Mouse (Mus musculus) limb, embryonic 13.5 days (tissue): ENCODE measurements at regions not wholly inside any gene's neighbourhood (a gene's known extent, or its start where the extent isn't known, plus 50 kb on each side); places are given as distances from the start of the nearest gene placed in this dataset.
"Not testable (repeated sequence)": the region's sequence is repeated elsewhere in the genome, so short reads cannot be mapped to it uniquely, and the experiment has no call there.

Experiments used
- ATAC-seq: fragments of 200-750 bp; cut with Nextera tagmentation; 2 replicates; pipeline ENCODE4 v1.8.0; 2017; ENCODE audit warnings: low read depth, moderate number of reproducible peaks, moderate TSS enrichment; ENCODE audit not compliant: low FRiP score
- H3K27ac ChIP-seq: fragments of 300-500 bp; sonication (generic); 2 replicates; pipeline ENCODE4 v1.5.1; 2015; ENCODE audit warnings: inconsistent platforms, mild to moderate bottlenecking, moderate library complexity
- H3K27me3 ChIP-seq: fragments of 300-500 bp; sonication (generic); 2 replicates; pipeline ENCODE4 v1.6.1; 2015; ENCODE audit warnings: mild to moderate bottlenecking, inconsistent platforms
- H3K36me3 ChIP-seq: fragments of 300-500 bp; sonication (generic); 2 replicates; pipeline ENCODE4 v1.6.1; 2015; ENCODE audit warnings: inconsistent platforms, mild to moderate bottlenecking, moderate library complexity
- H3K4me1 ChIP-seq: fragments of 300-500 bp; sonication (generic); 2 replicates; pipeline ENCODE4 v1.6.1; 2015; ENCODE audit warnings: inconsistent platforms
- H3K4me2 ChIP-seq: fragments of 300-500 bp; sonication (generic); replicated peaks from 2 replicates; pipeline ENCODE4 v1.6.1; 2015; ENCODE audit warnings: inconsistent platforms, mild to moderate bottlenecking, moderate library complexity
- H3K4me3 ChIP-seq: fragments of 300-500 bp; sonication (generic); 2 replicates; pipeline ENCODE4 v1.5.1; 2015; ENCODE audit warnings: moderate library complexity, mild to moderate bottlenecking, inconsistent platforms
- H3K9ac ChIP-seq: fragments of 300-500 bp; sonication (generic); 2 replicates; pipeline ENCODE4 v1.6.1; 2015; ENCODE audit warnings: mild to moderate bottlenecking, inconsistent platforms
- H3K9me3 ChIP-seq: fragments of 300-500 bp; sonication (generic); 2 replicates; pipeline ENCODE4 v1.6.1; 2016; ENCODE audit warnings: inconsistent platforms
- WGBS: fragments of 180-500 bp; shearing (Covaris S2); methylation state at CpG from one replicate; pipeline ENCODE4 v1.1.7; 2015; 5-methylcytosine and 5-hydroxymethylcytosine counted together

DNA sequence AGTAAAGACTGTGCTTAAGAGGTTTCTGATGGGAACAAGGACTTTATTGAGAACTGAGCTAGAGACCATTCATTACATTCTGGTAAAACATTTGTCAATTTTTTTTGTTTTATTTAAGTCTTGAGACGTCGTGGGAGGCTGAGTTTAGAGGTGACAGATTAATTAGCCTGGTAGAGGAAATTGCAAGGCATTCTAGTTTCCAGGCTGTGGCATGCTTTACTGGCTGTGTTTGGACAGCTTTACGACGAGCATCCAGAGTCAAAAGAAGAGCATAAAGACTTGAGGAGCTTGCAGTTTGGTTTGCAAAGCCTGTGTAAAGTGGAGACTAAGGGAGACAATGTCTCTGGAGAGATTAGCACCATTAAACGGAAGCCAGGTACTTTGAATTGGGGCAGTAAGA, 154.0 kb upstream of the Got2 start:
- WGBS: 8% methylated on average over 5 of the region's 5 CpGs

GRCm38 (mm10) chr8:96040216-96040615, 151.9 kb upstream of the Got2 start:
- Histone ChIP-seq H3K9ac (no peak overlapping the region), H3K27me3 (no peaks in the 10 kb centered on the region), H3K4me1 (peaks cover 16% of the 10 kb centered on the region), H3K36me3 (no peaks in the 10 kb centered on the region), H3K4me3 (no peak overlapping the region), H3K4me2 (no peak overlapping the region), H3K9me3 (no peaks in the 10 kb centered on the region), H3K27ac (peak overlapping the region; percentile 44; the same call in 1 of the 2 replicates)
- no peak for ATAC-seq
- 25% methylated on average over 1 of the region's 1 CpGs for WGBS

More for the DNA sequence above, 154.0 kb upstream of the Got2 start:
- H3K4me3 ChIP-seq: no peak overlapping the region
- no peaks in the 10 kb centered on the region for H3K27me3 ChIP-seq
- no peaks in the 10 kb centered on the region for H3K36me3 ChIP-seq
- H3K9ac ChIP-seq: no peak overlapping the region
- no peaks in the 10 kb centered on the region for H3K9me3 ChIP-seq
- peaks cover 16% of the 10 kb centered on the region for H3K4me1 ChIP-seq
- no peak overlapping the region for H3K4me2 ChIP-seq
- ATAC-seq: peak; percentile 22; the same call in 1 of the 2 replicates
- H3K27ac ChIP-seq: no peak overlapping the region

DNA sequence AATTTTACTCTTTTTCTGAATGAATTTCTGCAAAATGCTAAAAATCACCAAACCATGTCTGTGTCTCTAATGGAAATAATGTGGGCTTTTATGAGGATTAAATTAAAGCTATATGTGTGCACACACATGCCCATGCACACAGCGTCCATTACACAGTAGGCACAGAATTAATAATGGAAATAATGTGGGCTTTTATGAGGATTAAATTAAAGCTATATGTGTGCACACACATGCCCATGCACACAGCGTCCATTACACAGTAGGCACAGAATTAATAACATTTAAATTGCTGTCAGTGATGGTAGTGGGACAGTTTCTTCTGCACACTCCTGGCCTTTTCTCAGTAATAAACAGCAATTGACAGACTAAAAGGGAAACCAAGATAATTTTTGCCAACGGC, 130.4 kb upstream of the Got2 start:
- H3K9ac ChIP-seq, H3K27me3 ChIP-seq, H3K9me3 ChIP-seq, H3K4me1 ChIP-seq, ATAC-seq, H3K4me2 ChIP-seq, H3K36me3 ChIP-seq, H3K27ac ChIP-seq, H3K4me3 ChIP-seq: not testable (repeated sequence)
- 51% methylated on average over 3 of the region's 3 CpGs for WGBS

DNA sequence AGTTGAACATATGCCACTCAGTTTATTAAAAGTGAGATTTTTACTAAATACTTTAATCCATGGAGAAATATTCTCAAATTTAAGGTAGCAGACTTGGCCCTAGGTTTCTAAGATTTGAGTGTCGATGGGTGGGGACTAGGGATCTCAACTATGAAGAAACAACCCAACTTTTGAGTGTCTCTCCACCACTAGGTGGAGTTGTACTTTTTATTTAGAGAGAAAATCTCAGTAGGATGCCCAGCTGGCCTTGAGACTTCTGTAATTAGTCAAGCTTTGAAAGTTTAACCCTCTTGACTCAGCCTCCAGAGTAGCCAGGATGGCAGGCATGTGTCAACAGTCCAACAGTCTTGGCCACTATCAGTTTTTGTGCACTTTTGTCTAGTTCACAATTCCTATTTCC, 123.7 kb upstream of the Got2 start:
- no peaks in the 10 kb centered on the region for H3K4me1 ChIP-seq
- WGBS: 93% methylated on average over 1 of the region's 1 CpGs
- no peaks in the 10 kb centered on the region for H3K36me3 ChIP-seq
- no peak overlapping the region for H3K9ac ChIP-seq
- no peak for ATAC-seq
- no peak overlapping the region for H3K27ac ChIP-seq
- H3K9me3 ChIP-seq: no peaks in the 10 kb centered on the region
- no peak overlapping the region for H3K4me2 ChIP-seq
- H3K4me3 ChIP-seq: no peak overlapping the region
- H3K27me3 ChIP-seq: no peaks in the 10 kb centered on the region

GRCm38 (mm10) chr8:95991826-95992463, 103.6 kb upstream of the Got2 start:
- Histone ChIP-seq H3K9ac (no peak overlapping the region), H3K4me3 (no peak overlapping the region), H3K9me3 (no peaks in the 10 kb centered on the region), H3K27me3 (peaks cover 7% of the 10 kb centered on the region; the same call in 1 of the 2 replicates), H3K27ac (no peak overlapping the region), H3K4me1 (no peaks in the 10 kb centered on the region), H3K4me2 (no peak overlapping the region), H3K36me3 (no peaks in the 10 kb centered on the region)
- WGBS: 80% methylated on average over 8 of the region's 8 CpGs
- ATAC-seq: no peak

- peaks cover 9% of the 10 kb centered on the region; the same call in 1 of the 2 replicates for H3K27me3 ChIP-seq
- no peak overlapping the region for H3K9ac ChIP-seq
- H3K27ac ChIP-seq: no peak overlapping the region
- no peaks in the 10 kb centered on the region for H3K4me1 ChIP-seq
- 90% methylated on average over 4 of the region's 4 CpGs for WGBS
- no peak overlapping the region for H3K4me3 ChIP-seq
- no peak overlapping the region for H3K4me2 ChIP-seq
- H3K36me3 ChIP-seq: no peaks in the 10 kb centered on the region
- no peak for ATAC-seq
- H3K9me3 ChIP-seq: no peaks in the 10 kb centered on the region
These were observed 100.5 kb upstream of the Got2 start for GRCm38 (mm10) chr8:95988616-95989380.

DNA sequence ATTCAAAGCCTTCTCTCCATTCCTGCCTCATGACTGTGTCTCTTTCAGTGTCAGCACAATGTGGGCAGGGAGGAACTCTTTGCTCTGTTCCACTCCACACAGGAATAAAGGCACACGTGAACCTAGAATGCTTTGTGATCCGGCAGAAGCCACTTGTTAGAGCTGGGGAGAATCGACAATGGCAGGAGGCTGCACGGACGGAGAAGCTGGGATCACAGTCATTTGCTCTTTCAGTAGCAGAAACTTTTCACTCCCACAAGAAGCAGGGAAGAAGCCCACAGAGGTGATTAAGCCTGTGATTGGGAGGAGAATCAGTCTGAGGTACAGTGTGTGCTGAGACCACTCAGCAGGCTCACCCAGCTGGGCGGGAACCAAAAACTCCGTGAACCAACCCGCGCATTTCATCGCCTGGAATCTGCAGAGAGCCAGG, 98.7 kb upstream of the Got2 start:
- ATAC-seq: no peak
- no peaks in the 10 kb centered on the region for H3K36me3 ChIP-seq
- 27% methylated on average over 10 of the region's 10 CpGs for WGBS
- no peak overlapping the region for H3K4me3 ChIP-seq
- H3K4me2 ChIP-seq: peak overlapping the region; percentile 47
- H3K9ac ChIP-seq: no peak overlapping the region
- no peaks in the 10 kb centered on the region for H3K4me1 ChIP-seq
- no peaks in the 10 kb centered on the region for H3K9me3 ChIP-seq
- no peak overlapping the region for H3K27ac ChIP-seq
- peaks cover 9% of the 10 kb centered on the region; the same call in 1 of the 2 replicates for H3K27me3 ChIP-seq

DNA sequence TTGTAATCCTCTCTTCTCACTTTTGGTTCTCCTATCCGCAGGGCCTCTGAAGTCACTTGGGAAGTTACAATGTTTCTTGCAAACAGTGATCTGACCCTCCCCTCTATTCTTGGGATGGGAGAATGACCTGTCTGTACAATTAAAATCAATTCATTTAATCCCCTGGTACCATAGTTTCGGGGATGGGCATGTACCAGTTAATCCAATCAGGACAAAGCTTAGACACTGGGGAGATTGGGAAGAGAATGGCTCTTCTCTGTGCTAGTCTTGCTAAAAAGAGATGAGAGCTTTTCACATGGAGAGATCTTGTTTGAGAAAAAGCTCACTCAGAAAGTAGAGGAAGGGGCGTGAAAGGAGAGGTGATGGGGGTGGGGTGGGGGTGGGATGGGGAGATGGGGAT, 98.1 kb upstream of the Got2 start:
- Histone ChIP-seq H3K36me3 (no peaks in the 10 kb centered on the region), H3K4me2 (no peak overlapping the region), H3K27me3 (peaks cover 9% of the 10 kb centered on the region; the same call in 1 of the 2 replicates), H3K4me3 (no peak overlapping the region), H3K4me1 (no peaks in the 10 kb centered on the region), H3K9ac (no peak overlapping the region), H3K9me3 (no peaks in the 10 kb centered on the region), H3K27ac (no peak overlapping the region)
- WGBS: 68% methylated on average over 3 of the region's 3 CpGs
- ATAC-seq: no peak

DNA sequence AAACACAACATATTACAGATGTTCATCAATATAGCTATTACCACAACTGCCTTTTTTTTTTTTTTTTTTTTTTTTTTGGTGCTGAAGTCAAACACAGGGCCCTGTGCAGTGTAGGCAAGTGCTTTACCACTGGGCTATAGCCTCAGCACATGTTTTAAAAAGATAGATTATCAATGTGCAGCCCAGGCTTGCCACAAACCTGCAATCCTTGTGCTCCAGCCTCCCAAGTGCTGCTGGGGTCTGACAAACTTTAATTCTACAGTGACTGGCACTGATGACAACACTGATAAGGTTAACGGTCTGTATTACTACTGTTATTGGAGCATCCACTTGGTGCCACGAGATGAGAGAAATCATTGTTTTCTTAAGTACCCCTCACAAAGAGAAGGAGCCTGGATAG, 95.3 kb upstream of the Got2 start:
- no peaks in the 10 kb centered on the region for H3K36me3 ChIP-seq
- no peak overlapping the region for H3K4me3 ChIP-seq
- H3K4me2 ChIP-seq: no peak overlapping the region
- no peak overlapping the region for H3K9ac ChIP-seq
- H3K27me3 ChIP-seq: peaks cover 9% of the 10 kb centered on the region; the same call in 1 of the 2 replicates
- ATAC-seq: no peak
- WGBS: 75% methylated on average over 2 of the region's 2 CpGs
- no peaks in the 10 kb centered on the region for H3K4me1 ChIP-seq
- no peak overlapping the region for H3K27ac ChIP-seq
- H3K9me3 ChIP-seq: no peaks in the 10 kb centered on the region

- Histone ChIP-seq H3K27me3 (no peaks in the 10 kb centered on the region), H3K4me1 (no peaks in the 10 kb centered on the region), H3K36me3 (no peaks in the 10 kb centered on the region), H3K9me3 (no peaks in the 10 kb centered on the region), H3K27ac (no peak overlapping the region), H3K4me3 (no peak overlapping the region), H3K9ac (no peak overlapping the region), H3K4me2 (no peak overlapping the region)
- 37% methylated on average over 2 of the region's 2 CpGs for WGBS
- ATAC-seq: no peak
These were observed 92.1 kb upstream of the Got2 start for GRCm38 (mm10) chr8:95980405-95980804.

- Histone ChIP-seq H3K27me3 (no peaks in the 10 kb centered on the region), H3K36me3 (no peaks in the 10 kb centered on the region), H3K9ac (no peak overlapping the region), H3K4me3 (no peak overlapping the region), H3K4me2 (no peak overlapping the region), H3K9me3 (no peaks in the 10 kb centered on the region), H3K27ac (no peak overlapping the region), H3K4me1 (peaks cover 1% of the 10 kb centered on the region)
- WGBS: 54% methylated on average over 6 of the region's 6 CpGs
- no peak for ATAC-seq
These were observed 90.9 kb upstream of the Got2 start for GRCm38 (mm10) chr8:95979223-95979622.

GRCm38 (mm10) chr8:95974889-95975288, 86.5 kb upstream of the Got2 start:
- 14% methylated on average over 4 of the region's 4 CpGs for WGBS
- H3K4me1 ChIP-seq: peaks cover 12% of the 10 kb centered on the region
- H3K4me2 ChIP-seq: no peak overlapping the region
- no peaks in the 10 kb centered on the region for H3K9me3 ChIP-seq
- H3K36me3 ChIP-seq: no peaks in the 10 kb centered on the region
- H3K27ac ChIP-seq: no peak overlapping the region
- no peaks in the 10 kb centered on the region for H3K27me3 ChIP-seq
- H3K9ac ChIP-seq: no peak overlapping the region
- H3K4me3 ChIP-seq: no peak overlapping the region
- no peak for ATAC-seq
